Mouse (Mus musculus) adrenal gland, adult 2 months (tissue): ENCODE results near the gene Epas1. TPM values are rescaled to one million over a fixed set of nuclear protein-coding genes. Genes with fewer than 3 reads are reported as not detected.

Experiments
- DNase-seq: peaks from one replicate; pipeline ENCODE4 v3.0.0; 2021
- polyA plus RNA-seq: library from polyadenylated mRNA; depleted of rRNA; stranded (reverse); fragments of >200 nt; gene quantifications from 2 replicates; pipeline ENCODE4 v1.2.3, GENCODE M21; 2012; rRNA removed
- total RNA-seq, 2 experiments: library from RNA; stranded (reverse); gene quantifications; 2 replicates each; pipeline ENCODE4 v1.2.3; 2021

Epas1 gene
- total and polyA plus RNA-seq, 3 experiments: 155 to 179 (median 178) TPM

GRCm38 (mm10) chr17:86827391-86828165 is 74.1 kb downstream of the Epas1 start:
- no peak for DNase-seq

GRCm38 (mm10) chr17:86828500-86828899 is 75.0 kb downstream of the Epas1 start:
- DNase-seq: no peak

- no peak for DNase-seq
These were observed 76.1 kb downstream of the Epas1 start for GRCm38 (mm10) chr17:86829383-86830175.

GRCm38 (mm10) chr17:86830893-86831292 is 77.4 kb downstream of the Epas1 start:
- DNase-seq: no peak

- DNase-seq: peak; percentile 44
These were observed 79.2 kb downstream of the Epas1 start for GRCm38 (mm10) chr17:86832562-86833327.

GRCm38 (mm10) chr17:86833945-86834344 is 80.4 kb downstream of the Epas1 start:
- no peak for DNase-seq

GRCm38 (mm10) chr17:86839308-86839707 is 85.8 kb downstream of the Epas1 start:
- DNase-seq: no peak

GRCm38 (mm10) chr17:86850700-86851337 is 97.3 kb downstream of the Epas1 start:
- no peak for DNase-seq

- no peak for DNase-seq
These were observed 98.3 kb downstream of the Epas1 start for GRCm38 (mm10) chr17:86851782-86852181.

- no peak for DNase-seq
These were observed 99.1 kb downstream of the Epas1 start for GRCm38 (mm10) chr17:86852591-86853031.

- DNase-seq: no peak
These were observed 117.1 kb downstream of the Epas1 start for GRCm38 (mm10) chr17:86870586-86870985.

GRCm38 (mm10) chr17:86872643-86873042 is 119.1 kb downstream of the Epas1 start:
- DNase-seq: no peak

- no peak for DNase-seq
These were observed 123.4 kb downstream of the Epas1 start for GRCm38 (mm10) chr17:86876940-86877339.

GRCm38 (mm10) chr17:86877747-86878146 is 124.2 kb downstream of the Epas1 start:
- DNase-seq: no peak

- no peak for DNase-seq
These were observed 126.6 kb downstream of the Epas1 start for GRCm38 (mm10) chr17:86880056-86880455.

GRCm38 (mm10) chr17:86880461-86881044 is 127.1 kb downstream of the Epas1 start:
- no peak for DNase-seq

Other genes with a start within 250 kb of the Epas1 start
- not detected for gene Gm10309, start 248.5 kb upstream of the Epas1 start, total RNA-seq
- gene Gm10309, start 248.5 kb upstream of the Epas1 start, polyA plus RNA-seq: 0.19 TPM in 1 of 2 replicates, not detected in the other
- gene Tmem247, start 163.6 kb downstream of the Epas1 start, total RNA-seq: not detected
- gene Tmem247, start 163.6 kb downstream of the Epas1 start, polyA plus RNA-seq: not detected in 2 replicates
- gene Atp6v1e2, start 194.2 kb downstream of the Epas1 start, total RNA-seq: not detected
- not detected in 2 replicates for gene Atp6v1e2, start 194.2 kb downstream of the Epas1 start, polyA plus RNA-seq
- gene Rhoq, start 209.4 kb downstream of the Epas1 start, total RNA-seq: 100 to 1,000 TPM; 100 to 101 TPM
- 34.9 and 42.3 TPM in 2 replicates for gene Rhoq, start 209.4 kb downstream of the Epas1 start, polyA plus RNA-seq